Mouse (Mus musculus) urinary bladder, postnatal 25 days (tissue): Measurements from ENCODE around the gene Ghr.

Source experiments
- DNase-seq: peaks from one replicate; pipeline ENCODE4 v3.0.0; 2022; ENCODE audit warnings: low spot score

Gene Ghr

GRCm38 (mm10) chr15:3381413-3381812, 201.9 kb downstream of the Ghr start:
- no peak for DNase-seq

DNA sequence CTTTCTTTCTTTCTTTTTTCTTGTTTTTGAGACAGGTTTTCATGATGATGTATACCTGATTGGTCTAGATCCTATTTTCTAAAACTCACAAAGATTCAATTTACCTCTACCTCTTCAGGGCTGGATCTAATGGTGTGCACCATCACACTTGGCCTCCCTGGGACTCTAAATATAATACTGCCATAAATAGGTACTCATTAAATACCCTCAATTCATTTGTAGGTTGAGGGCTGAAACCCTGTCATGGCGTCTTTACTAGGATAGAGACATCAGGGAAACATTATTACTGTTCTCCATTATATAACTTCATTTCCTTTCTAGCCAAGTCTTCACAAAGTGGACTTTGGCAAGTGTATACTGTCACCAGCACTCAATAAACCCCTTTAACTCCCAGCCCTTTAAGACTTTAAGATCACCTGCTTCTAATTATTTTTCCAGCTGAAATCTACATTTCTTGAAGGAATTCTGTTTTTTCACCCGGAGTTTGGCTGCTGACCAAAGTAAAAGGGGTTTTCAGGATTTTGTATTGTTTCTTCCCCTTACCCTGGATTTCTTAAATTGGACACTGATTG, 214.9 kb downstream of the Ghr start:
- no peak for DNase-seq

GRCm38 (mm10) chr15:3356073-3356766, 227.1 kb downstream of the Ghr start:
- DNase-seq, result no peak

DNA sequence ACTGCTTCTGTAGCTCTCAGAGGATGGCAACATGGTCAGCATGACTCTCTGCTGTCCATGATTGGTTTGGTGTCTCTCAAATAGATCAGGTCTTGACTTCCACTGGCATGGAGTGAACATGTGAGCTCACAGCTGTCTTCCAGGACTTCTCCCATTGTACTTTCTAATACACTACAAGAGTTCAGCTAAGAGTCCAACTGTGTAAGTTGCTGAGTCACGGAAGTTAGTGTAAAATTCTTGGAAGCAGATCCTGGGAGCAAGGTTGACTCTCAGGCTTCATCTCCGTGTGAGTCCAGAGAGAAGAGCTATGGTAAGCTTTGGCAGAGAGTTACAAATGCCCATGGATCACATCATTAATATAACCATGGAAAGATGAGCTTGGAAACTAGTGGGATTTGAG, 229.6 kb downstream of the Ghr start:
- no peak for DNase-seq

DNA sequence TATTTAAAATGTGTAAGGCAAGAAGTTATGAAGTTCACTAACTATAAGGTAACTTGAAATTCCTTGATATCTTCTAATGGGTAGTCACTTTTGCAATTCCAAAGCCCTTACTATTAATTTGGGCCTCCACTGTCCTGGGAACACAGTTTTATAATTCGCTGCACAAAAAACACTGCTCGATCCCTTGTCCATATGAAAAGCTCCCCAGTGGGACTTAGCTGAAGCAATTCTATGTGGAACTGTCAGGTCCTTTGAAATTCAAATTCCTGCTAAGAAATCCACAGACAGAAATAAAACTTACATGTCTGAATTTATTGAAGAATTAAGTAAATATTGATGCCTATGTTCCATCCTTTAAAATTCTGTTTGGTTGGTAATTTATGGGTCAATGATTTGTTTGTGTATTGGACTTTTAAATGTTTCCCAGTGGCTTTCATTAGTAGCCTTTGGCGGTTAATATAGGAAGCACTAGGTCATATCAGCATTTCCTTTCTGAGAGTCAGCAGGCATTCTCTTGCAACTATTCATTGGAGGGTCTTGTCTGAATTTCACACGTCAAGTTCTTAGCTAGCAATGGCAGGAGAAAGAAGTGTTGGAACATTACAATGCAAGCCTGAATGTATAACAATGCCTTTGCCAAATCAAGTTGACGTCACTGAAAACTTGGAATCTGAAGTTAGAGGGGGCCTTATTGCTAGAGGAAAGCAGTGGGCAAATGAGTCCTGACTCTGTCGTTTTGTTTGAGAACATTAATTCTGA, 233.8 kb downstream of the Ghr start:
- DNase-seq, result no peak

GRCm38 (mm10) chr15:3346682-3347081, 236.6 kb downstream of the Ghr start:
- DNase-seq, result no peak

GRCm38 (mm10) chr15:3344555-3344954, 238.7 kb downstream of the Ghr start:
- no peak for DNase-seq

DNA sequence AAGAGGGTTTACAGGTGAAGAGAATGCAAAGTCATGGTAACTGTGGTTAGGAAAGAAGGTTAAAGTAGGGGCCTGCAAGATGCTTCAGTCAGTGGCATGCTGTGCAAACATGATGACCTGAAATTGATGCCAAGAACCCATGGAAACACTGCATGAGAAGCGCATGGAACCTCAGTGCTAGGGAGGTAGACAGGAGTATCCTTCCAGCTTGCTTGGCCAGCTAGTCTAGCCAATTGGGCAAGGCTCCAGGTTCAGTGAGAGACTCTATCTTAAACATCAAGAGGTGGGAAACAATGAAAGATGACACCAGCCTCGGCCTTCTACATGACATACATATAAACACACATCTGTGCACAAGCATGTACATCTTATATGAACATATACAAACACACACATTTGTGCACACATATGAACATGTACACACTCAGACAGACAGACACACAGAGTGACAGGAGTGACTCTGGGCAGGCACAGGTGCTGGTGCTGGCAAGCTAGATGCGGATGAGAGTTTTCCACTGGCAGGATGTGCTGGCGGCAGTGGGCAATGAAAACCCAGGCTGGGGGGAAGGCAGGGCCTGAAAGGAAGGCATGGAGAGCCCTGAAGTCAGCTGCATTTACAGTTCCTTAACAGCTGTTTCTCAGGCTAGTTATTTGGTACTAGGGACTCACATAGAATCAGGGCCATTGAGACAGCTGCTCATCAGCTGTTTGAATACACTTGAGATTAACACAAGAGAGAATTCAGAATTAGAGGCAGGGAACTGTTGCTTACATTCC, 241.3 kb downstream of the Ghr start:
- DNase-seq, result no peak

DNA sequence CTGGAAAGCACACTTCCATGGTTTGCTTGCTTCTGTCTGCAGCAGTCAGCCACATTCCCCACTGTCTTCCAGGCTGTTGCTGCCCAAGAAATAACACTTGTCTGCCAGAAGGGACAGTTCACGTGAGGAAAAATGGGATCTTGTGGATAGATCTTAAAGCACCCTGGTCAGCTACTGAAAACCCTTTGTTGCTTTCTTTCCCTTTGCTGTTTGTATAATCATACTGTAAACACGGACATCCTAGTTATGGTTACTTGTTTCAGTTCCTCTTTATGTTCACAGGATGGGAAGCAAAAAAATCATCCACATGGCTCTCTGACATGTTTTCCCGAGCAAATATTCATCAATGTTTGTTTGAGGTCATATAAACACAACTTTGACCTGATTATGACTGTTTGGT, 243.4 kb downstream of the Ghr start:
- no peak for DNase-seq

- no peak for DNase-seq
Observed at GRCm38 (mm10) chr15:3332517-3332916, 250.8 kb downstream of the Ghr start.

GRCm38 (mm10) chr15:3331813-3332212, 251.5 kb downstream of the Ghr start:
- DNase-seq, result no peak

- no peak for DNase-seq
Observed at GRCm38 (mm10) chr15:3330291-3330690, 253.0 kb downstream of the Ghr start.

- no peak for DNase-seq
Observed at GRCm38 (mm10) chr15:3323041-3323440, 260.3 kb downstream of the Ghr start.

- no peak for DNase-seq
Observed at GRCm38 (mm10) chr15:3319929-3320328, 263.4 kb downstream of the Ghr start.

DNA sequence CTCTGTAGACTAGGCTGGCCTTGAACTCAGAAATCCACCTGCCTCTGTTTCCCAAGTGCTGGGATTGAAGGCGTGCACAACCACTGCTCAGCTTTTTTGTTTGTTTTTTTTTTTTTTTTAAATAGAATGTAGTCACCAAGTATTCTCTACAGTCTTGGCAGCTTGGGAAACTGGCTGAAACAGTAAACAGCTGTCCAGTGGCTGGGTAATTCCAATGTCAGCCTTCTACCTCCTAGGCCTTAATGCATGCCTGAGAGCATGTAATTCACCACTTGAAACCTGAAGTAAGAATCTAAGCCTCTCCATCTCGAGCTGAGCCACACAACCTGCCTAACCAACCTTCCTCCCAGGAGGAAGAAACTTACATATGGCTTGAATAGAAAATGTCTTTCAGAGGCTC, 266.7 kb downstream of the Ghr start:
- no peak for DNase-seq

DNA sequence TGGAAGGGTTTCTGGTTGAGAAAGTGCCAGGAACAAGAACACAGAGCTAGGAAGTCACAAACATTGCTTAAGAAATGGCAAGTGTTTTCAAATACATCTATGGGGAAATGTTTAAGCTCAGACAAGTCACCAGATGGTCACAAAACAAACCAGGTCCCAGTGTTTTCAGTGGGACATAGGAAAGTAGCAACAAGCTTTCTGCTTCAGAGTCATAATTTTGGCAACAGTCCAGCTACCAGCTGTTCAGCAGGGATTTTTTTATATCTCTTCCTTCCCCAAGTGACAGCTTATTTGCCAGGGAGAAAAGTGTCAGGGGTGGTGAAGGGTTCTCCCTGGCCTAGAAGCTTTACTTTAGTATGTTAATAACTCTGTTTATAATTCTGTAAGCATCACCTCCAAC, 270.4 kb downstream of the Ghr start:
- DNase-seq, result no peak

- DNase-seq, result no peak
Observed at GRCm38 (mm10) chr15:3309856-3310255, 273.4 kb downstream of the Ghr start.

DNA sequence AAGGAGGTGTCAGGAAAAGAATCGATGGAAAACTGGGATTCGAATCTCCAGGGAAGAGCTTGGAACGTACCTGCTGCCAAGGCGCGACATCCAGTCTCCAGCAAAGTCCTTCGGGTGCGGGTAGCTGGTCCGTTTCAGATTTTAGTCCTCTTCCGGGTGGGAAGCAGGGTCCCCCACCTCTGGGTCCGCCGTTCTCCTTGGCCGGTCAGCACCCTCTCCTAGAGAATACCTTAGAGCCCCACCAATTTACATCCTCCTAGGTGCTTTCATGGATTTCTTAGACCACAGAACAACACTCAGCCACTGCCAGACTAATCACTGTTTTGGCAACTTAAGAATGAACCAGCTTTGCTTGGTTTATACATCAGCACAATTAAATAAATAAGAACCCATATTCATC, 279.9 kb downstream of the Ghr start, which contains the start of gene Ccdc152:
Ccdc152 (minus strand) TSS at position 101 of the 400 bp plus-strand sequence.
- DNase-seq, result no peak

- no peak for DNase-seq
Observed at GRCm38 (mm10) chr15:3300361-3301100, 282.8 kb downstream of the Ghr start.

DNA sequence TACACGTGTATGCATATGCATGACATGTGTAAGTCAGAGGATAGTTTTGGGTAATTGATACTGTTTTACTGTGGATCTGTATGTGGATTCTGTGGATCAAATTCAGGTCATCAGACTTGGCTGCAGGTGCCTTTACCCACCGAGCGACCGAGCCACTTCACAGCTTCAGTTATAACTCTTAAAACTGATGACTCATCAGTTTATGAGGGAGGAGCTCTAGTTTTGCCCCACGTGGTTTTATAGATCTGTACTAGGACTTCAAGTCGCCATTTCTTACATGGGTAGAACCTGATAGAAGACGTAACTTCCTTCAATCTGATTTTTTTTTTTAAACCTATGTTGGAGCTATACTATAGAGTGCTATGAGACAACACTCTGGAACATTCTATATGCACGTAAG, 285.7 kb downstream of the Ghr start:
- DNase-seq, result no peak

DNA sequence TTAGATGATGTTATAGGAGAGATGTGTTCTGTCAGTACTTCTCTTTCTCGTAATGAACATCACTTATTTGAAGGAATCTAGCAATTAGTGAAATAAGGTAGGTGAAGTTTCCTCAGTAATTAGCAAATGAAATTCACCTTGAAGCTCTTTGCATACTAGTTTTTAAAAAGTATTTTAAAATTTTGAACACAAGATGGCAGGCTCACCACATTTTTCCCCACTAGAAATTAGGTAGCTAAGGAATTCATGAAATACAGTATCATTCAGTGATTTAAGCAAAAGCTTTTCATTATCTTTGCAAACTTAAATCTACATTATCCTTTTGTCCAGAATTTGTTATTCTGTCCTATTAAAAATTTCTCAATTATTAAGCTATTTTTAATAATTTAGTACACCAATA, 287.3 kb downstream of the Ghr start:
- DNase-seq, result no peak

GRCm38 (mm10) chr15:3293477-3293876, 289.8 kb downstream of the Ghr start:
- DNase-seq, result no peak
